Mouse (Mus musculus): ENCODE measurements around the gene Msantd3.

Msantd3 gene

DNA sequence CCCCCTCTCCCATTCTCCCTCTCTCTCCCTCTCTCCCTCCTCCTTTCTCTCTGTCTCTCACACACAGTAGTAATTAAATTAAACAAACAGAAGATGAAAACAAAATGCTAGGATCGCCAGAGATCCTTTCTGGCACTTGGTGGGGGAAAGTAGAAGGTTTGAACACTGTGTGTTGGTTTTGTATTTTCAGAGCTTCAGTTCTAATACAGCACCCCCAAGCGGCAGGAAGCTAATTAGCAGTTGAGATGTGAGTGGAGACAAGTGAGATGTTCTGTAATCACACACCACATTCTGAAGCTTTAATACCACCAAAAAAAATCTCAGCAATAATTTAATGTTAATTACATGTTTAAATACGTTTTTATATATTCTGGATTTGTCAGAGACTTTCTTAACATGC, 16.0 kb downstream of the Msantd3 start:
- peak; percentile 51 to 54 for DNase-seq

DNA sequence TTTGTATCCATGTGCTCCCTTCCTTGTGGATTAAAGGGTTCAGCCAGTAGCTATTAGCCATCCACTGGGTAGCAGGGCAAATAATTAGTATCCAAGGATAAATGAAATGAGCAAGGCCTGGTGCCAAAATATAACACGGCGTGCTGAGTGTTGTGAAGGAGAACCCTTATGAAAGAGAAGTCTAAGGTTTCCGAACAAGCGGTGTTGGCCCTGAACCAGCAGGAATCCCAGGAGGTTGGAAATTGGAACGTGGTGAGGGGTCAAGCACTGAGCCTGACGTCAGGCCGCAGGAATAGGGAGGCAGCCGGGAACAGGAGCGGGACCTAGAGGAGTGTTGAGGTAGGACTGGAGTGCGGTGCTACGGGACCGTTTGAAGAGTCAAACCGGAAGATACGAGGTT, 19.9 kb downstream of the Msantd3 start:
- DNase-seq = no peak

DNA sequence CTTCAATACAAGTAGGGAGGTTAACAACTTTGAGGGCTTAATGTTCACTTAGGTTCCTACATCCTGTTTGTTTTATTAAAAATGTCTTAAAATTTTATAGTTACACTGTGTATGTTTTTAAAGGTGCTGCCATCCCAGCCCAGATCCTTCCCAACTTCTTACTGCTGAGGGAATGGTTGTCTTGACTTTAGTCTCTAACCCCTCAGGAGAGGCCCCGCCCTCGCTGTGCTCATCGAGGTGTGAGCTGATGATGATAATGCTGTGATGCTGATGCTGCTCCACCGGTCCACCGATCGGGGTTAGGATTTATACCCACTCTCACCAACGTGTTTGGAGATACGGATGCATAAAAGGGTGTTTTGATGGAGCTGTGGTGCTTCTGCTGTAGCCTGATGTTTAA, 22.1 kb downstream of the Msantd3 start:
- no peak for DNase-seq

DNA sequence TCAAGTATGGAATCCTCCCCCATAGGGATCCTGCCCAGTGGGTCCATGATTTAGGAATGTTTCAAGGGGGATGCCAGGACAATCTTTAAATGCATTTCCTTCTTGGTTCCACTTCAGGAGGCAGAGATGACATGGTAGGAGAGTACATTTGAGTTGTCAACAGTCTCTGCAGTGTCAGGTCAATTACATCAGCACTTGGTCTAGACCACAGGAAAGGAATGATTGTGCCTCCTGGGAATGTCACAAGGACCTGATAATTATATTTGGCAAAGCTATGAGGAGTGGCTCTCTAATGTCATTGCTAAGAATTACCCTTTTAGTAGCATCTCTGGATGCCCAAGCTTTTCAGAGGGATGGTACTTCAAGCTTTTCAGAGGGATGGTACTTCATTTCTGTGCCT, 25.2 kb downstream of the Msantd3 start:
- no peak for DNase-seq

DNA sequence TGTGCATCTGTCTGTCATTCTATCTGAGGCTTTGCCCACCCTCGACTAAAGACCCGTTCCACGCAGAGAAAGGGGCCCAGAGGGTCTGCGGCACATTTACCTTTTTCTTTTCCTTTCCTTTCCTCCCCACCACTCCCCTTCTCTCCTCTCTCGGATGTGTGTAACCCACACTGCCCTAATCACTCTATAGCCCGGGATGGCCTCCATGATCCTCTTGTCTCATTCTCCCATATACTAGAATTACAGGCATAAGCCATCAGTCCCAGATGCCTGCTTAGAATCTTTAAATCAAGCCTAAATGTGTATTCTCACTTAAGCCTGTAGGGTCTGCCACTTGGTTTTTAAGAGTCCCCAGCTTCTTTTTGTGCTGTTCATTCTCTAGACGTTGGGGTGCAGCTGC, 36.6 kb downstream of the Msantd3 start:
- DNase-seq = no peak

DNA sequence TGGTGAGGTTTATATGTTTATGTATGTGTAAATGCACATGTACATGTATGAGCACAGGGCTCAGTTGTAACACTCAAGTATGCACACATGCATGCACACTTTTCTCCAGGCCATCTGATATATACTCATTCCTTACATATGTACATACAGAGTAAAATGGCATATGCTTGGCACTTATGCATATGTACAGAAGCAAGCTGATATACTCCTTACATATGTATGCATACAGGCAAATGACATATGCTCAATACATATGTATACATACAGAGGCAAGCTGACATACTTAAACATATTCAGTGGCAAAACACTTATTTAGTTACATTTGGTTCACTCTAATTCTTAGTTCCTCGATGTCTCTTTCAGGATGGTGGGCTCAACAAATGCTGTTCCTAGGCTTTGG, 38.1 kb downstream of the Msantd3 start:
- DNase-seq = no peak

DNA sequence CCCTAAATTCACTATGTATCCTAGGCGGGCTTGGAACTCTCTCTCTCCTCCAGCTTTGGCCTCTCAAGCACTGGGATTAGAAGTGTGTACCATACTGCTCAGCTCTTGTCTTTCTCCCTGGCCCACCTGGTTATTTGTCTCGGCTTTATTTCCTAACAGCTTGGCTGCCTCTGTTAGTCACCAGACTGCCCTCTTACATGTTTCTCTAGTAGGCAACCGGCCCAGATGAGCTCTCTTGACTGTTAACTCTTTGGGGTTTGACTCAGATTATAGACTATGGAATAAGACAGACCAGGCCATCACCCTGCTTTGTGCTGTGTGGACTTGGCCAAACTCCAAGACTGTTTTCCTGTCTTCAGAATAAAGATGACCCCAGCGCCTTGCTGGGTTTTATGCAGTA, 38.7 kb downstream of the Msantd3 start:
- no peak for DNase-seq

DNA sequence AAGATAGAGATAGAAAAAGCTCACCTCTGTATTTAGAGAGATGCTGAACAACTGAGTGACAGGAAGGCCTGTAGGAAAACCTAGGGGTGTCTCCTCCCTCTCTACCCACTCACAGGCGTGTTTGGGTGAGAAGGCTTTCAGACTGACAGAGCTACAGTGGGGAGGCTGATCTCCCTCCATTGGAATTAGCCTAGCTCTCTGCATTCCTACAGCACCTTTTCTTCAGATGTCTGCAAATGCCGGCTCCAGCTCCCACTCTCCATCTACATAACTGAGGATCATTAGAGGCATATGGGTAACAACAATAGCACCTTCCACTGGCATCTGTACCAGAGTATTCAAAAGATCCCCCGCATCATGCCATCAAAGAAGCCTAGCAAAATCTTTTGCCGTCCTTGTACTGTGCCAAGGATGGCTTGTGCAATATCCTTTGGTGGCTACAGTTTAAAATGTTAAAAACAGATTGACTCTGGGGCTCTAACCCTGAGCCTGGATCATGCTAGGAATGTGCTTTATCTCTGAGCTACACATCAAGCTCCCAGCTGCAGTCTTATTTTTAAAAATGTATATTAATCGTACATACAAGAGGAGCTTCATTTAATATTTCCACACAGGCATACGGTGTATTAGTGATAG, 39.9 kb downstream of the Msantd3 start:
- no peak for DNase-seq

DNA sequence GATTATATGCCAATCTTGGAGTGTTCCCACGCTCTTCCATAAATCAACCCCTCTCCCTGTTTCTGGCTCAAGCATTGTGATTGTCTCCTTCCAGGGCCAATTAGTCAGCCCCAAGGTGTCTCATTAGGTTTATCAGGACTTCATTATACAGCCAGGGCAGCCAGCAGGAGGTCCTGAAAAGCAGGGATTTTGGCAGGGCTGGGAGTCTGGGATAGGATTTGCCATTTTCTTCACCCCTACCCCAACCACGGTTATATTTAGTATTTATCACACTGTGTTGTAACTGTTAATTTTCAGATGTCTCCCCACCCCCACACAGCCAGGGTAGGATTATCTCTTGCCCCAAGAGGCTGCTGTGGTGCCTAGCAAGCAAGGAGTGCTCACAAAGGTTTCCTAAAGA, 41.5 kb downstream of the Msantd3 start:
- DNase-seq = no peak

DNA sequence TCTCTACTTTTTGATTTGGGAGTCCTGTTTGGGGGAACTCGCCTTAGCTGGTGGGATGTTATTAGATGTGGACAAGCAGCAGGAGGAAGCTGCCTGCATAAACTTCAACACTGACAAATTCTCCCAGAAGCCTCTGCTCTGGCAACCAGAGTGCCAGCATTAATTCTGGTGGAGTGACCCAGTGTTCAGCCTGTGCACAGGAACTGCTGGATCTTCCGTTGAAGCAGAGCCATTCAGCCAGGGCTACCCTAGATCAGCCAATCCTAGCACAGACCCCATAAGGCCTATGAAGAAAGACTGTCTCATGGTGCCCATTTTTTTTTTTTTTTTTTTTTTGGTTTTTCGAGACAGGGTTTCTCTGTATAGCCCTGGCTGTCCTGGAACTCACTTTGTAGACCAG, 42.3 kb downstream of the Msantd3 start:
- no peak for DNase-seq

DNA sequence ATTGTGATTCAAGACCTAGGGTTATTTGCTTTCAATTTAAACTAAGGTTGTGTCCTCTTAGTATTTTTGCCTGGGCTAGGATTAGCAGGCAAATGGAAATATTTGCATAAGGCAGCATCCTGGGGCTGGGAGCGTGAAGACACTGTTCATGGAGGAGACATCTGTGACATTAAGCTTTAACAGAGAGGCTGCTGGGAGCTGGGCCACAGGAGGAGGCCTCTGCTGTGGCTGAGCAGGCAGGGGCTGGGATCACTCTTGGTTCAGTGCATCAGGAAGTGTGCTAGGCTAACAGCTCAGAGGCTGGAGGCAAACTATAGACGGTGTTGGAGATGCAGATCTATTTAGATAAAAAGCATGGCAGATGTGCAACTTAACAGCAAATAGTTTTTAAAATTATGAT, 43.2 kb downstream of the Msantd3 start:
- no peak for DNase-seq

DNA sequence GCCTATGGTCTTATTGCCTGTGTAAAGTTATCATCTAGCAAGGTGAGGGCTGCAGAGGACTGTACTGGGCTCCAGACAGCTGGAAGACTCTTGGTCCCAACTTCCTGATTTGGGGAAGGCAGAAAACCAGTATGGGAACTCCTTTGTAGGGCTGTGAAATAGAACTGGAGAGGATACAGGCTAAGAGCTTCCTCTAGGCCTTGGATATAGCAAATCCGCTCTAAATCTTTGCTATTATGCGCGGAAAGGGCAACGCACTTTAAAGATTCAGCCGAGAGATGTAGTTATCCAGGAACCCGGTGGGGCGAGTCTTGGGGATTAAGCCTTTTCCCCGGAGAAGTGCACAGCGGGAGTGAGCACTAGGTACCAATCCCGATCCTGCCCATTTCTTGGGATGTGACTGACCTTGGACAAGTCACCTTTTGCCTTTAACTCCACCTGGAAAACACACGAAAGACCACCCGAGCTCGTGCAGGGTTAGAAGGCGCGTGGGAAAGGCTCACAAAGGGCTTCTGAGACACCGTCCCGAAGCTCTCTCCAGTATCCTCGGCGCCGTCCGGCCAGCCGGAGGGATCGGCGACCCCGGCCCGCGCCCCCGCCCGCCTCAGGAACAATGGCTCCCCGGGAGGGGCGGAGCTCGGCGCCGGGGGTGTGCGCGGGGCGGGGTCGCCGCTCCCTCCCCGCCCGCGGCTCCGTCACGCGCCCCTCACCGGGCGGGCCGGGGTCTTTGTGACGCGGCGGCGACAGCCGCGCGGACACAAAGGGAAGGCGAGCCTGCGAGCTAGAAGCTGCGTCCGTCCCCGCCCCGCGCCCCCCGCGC, 44.9 kb downstream of the Msantd3 start, which contains the start of gene Tmeff1:
Gene Tmeff1, plus strand, starts transcription at position 754 of the 820 bp plus-strand sequence.
- DNase-seq = no peak

DNA sequence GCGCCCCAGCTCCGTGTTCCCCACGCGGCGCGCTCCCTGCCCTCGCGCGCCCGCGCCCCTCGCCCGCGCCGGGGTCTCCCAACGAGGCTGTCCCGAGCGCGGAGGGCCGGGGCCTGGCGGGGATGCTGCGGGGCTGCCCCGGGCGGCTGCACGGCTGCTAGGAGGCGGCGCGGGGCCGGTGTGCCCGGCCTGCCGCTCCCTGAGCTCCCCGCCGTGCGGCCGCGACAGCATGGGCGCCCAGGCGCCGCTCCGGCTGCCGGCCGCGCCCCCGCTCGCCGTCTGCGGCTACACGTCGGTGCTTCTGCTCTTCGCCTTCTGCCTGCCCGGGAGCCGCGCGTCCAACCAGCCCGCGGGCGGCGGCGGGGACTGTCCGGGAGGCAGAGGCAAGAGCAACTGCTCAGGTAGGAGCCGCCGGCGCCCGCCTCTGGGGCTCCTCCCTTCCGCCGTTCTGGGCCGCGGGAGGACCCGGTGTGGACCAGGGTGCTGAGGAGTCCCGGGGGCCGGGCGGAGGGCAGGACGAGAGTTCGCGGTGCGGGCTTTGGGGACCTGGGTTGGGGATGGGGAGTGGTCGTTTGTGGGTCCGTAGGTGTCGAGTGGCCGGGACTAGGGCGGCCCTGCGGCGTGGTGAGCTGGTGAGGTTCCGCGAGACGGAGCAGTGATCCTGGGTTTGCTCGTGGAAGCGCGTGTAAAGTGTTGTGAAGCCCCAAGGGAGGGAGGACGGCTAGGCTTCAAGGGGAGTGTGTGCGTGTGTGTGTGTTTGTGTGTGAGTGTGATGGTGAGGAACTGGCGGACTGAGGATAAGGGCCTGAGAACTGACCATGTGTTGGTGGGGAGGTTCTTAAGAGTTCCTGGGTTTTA, 45.7 kb downstream of the Msantd3 start:
- DNase-seq = peak in 1 of 2 experiments; percentile 36

DNA sequence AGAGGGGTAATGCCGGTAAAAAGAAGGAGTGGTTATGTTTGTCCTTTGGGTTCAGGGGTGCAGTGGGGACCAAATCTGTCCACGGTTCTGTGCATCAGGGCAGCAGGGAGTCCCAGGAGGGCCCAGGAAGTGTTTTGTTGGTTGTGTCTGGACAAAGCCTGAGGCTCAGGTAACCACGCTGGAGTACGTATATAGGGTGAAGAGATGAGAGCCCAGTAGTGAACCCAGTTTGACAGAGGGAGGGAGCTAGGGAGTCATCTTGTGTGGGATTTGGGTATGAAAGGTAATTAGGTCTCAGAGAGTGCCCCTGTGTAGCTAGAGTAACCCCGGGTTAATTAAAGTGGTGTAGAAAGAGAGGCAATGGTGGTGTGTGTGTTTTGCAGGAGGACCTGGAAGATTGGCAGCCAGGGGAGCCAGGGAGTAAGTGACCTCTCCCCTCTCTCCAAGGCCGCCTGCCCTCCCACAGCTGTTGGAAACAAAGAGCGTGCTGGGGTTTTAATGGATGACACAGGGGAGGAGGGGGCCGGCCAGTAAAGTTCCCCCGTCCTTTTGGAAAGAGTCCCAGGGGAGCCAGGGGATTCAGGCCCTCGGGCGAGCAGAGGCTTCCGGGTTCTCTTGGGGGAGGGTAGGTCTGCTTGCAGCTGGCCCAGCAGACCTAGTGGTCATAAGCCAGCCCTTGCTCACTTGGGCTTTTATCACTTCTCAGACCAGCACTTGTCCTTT, 46.5 kb downstream of the Msantd3 start:
- DNase-seq = peak in 1 of 2 experiments; percentile 8

DNA sequence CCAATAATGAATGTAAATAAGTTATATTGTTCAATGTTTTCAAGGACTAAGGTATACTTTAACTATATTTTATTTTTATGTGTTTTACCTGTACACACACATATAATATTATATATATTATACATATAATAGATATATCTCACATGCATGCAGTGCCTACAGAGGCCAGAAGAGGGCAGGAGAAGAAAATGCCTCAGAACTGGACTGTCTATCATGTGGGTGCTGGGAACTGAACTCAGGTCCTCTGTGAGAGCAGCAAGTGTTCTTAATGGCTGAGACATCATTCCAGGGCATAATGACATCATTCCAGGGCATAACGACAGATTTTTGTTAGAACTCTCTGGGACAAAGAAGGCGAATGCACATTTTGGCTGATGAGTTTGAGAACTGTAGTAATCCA, 47.8 kb downstream of the Msantd3 start:
- no peak for DNase-seq

DNA sequence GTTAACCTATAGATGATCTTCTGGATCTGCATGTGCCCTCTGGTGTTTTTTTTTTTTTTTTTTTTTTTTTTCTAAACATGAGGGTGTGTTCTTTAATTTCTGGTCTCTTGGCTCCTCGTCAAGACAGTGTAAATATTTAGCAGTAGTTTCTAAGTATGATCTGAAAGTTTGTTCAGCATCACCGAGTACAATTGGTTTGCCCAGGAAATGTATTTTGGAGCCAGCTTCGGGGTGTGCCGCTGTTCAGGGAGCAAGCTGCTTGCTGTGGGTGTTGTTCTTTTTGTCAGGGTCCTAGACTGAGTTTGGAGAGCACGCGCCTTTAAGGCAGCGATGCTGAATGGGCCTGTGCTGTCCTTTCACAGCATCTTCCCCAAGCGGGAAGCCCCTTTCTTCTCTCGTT, 48.8 kb downstream of the Msantd3 start:
- DNase-seq = no peak

DNA sequence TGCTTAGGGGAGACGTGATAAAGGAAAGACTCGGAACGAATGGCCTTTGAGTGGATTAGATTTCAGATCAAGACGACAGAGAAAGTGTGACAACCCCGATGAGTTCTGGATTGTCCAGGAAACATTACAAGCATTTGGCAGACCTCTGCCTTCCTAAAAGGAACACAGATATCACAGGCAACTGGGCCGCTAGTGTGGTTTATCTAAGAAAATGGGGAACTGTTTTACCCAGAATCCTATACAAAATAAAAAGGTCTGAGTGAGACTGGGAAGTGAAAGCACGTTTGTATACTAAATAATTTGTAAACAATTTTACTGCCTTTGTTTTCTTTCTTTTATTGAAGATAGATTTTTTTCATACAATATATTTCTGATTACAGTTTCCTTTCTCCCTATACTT, 51.1 kb downstream of the Msantd3 start:
- DNase-seq = no peak

DNA sequence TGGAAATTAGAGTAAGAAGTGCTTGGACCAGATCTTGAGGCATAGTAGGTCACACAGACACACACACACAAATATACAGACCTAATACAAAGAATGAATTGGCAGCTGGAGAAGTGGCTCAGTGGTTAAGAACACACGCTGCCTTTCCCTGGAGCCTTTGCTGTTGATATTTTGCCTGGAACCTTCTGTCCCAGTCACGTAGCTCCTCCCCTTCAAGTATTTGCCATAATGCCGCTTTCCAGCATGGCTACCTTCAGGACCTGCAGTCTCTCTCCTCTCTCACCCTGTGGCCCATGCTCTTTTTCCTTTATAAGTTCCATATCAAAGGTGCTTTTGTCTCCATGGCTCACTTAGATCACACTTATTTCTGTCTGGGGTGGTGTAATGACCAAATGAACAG, 51.7 kb downstream of the Msantd3 start:
- DNase-seq = no peak

DNA sequence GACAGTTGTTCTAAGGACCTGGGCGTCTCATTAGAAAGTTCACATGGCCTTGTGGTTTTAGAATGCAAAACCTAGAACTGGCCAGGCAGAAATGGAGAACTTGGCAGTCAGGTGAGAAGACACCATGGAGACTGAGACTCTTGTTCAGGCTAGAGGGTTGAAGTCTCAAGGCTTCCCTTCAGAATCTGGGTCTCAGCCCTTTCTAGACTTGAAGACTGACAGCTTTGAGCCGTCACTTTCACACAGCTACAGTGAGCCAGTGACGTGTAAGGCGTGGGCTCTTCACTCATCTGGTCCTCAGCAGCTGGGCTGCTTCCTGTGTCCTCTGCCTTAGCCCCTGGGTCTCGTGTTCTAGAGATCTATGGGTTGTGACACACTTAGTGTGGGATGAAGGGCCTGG, 52.6 kb downstream of the Msantd3 start:
- DNase-seq = no peak

DNA sequence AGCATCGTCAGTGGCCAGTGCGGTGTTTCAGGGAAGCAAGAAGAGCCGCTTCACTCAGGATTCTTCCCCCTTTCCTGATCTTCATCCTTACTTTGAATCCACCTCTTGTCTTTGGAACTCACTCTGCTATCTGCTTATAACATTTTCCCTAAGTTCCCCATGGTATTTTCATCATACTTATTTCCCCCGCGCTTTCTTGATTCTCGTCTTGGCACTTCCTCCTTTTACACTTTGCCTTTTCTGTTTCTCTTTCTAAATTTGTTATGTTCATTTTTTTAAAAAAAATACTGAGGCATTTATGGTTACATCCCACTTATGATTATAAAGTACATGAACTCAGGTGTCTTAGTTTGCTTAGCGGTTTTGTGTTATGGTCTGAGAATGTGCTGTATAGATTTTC, 53.1 kb downstream of the Msantd3 start:
- no peak for DNase-seq

DNA sequence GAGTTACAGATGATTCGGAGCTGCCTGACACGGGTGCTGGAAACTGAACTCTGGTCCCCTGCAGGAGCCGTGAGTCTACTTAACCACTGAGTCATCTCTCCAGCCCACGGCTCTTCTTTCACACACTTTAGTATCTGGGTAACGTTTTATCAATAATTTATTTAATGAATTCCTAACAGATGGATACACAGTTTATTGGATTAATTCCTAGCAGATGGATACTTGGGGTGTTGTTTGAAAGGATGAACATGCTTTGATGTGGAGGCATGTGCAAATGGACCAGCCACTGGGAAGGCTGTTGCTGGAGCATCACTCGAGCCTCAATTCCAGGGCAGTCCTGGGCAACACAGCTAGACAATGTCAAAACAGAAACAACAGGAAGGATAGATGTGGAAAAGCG, 56.4 kb downstream of the Msantd3 start:
- no peak for DNase-seq

DNA sequence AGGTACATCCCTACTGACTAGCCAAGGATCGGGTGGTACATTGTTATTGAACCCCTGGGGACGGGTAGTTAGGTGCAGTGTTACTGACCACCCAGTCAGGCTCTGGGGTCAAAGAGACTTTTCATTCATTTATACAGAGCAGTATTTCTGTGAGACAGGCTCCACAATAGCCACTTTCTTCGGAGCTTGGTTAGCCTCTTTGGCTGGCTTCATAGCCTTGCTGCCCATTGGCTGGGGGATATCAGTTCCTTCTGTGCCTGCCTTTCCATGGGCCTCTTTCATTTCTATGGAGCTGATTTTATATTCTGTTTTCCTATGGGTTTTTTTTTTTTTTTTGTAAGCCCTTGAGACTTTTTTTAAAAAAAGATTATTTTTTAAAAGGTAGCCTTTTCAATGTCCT, 65.9 kb downstream of the Msantd3 start:
- DNase-seq = no peak

DNA sequence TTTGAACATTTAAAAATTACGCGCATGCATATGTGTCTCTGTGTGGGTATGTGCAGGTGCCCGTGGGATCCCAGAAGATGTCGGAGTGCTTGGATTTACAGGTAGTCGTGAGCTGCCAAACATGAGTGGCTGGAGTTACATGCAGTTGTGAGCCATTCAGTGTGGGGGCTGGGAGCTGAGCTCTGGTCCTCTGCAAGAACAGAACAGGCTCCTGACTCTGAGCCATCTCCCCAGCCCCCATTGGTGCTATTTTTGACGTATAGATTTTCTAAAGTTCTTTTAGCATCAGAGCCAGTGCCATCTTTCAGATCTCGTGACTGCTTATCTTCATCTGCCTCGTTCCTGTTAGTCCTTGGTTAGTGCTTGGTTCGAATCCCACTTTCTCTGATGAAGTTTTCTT, 69.8 kb downstream of the Msantd3 start:
- no peak for DNase-seq

All from cerebellum, adult 18-20 months (tissue).